19 mouse cellular contexts compared by ENCODE assay signal in the genomic region with DNA sequence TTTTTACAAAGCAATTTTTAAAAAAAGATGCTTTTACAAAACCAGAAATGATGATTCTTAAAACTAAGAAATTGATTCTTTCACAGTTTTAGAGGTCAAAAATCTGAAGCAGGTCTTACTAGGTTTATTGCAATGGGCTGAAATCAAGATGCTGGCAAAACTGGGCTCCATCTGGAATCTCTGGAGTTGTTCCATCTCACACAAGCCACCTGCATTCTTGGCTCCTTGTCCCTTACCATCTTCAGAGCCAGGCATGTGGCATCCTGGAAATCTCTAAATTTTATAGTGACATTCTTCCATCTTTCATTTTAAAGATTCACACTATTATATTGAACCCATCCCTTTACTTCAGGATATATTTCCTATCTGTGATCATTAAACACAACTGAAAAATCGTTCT.
A peak's percentile ranks its signal among the peaks of the same experiment; 100 is the strongest.
DNase-seq lines count a peak whose midpoint lies in the region; ATAC-seq and TF ChIP-seq lines count a peak whose summit lies in the region.
"Had no signal": no experiment of that assay in that cellular context is flagged by ENCODE, and none has a peak within 500 bp of the region (broad histone marks: within the 10 kb centered on the region; RNA-seq: fewer than 3 reads in every experiment).

No protein-coding gene starts in this region.

- H3K36me3 ChIP-seq in forebrain, embryonic 15.5 days = peaks cover 9% of the 10 kb centered on the region; the same call in 1 of the 2 replicates
- H3K36me3 ChIP-seq in forebrain, embryonic 10.5 days (replicated peaks) = no peaks in the 10 kb centered on the region
- H3K36me3 ChIP-seq in midbrain, postnatal 0 days (ENCODE audit: insufficient read depth, low read length) = no peaks in the 10 kb centered on the region; the same call in 1 of the 2 replicates
- H3K36me3 ChIP-seq in midbrain, embryonic 10.5 days = no peaks in the 10 kb centered on the region
- H3K36me3 ChIP-seq: embryonic facial prominence, embryonic 10.5 days; heart, embryonic 12.5 days had no signal

- no peak overlapping the region for H3K4me2 ChIP-seq in forebrain, embryonic 15.5 days (replicated peaks)
- H3K4me2 ChIP-seq in midbrain, postnatal 0 days (ENCODE audit: low read depth, low read length, poor library complexity, severe bottlenecking) = no peak overlapping the region
- H3K4me2 ChIP-seq: heart, embryonic 12.5 days; lung, embryonic 14.5 days; midbrain, embryonic 13.5 days had no signal

- H3K4me3 ChIP-seq in forebrain, embryonic 15.5 days = no peak overlapping the region
- no peak overlapping the region for H3K4me3 ChIP-seq in forebrain, embryonic 10.5 days
- no peak overlapping the region for H3K4me3 ChIP-seq in midbrain, postnatal 0 days (ENCODE audit: low read depth, low read length)
- H3K4me3 ChIP-seq in midbrain, embryonic 10.5 days = no peak overlapping the region
- H3K4me3 ChIP-seq: embryonic facial prominence, embryonic 10.5 days; heart, embryonic 12.5 days; midbrain, embryonic 13.5 days had no signal

- peak overlapping the region; percentile 70 for H3K27ac ChIP-seq in forebrain, embryonic 15.5 days (replicated peaks)
- H3K27ac ChIP-seq in forebrain, embryonic 10.5 days = no peak overlapping the region
- H3K27ac ChIP-seq in midbrain, postnatal 0 days (ENCODE audit: low read depth, low read length) = no peak overlapping the region
- no peak overlapping the region for H3K27ac ChIP-seq in midbrain, embryonic 10.5 days (replicated peaks)
- H3K27ac ChIP-seq: embryonic facial prominence, embryonic 10.5 days; kidney, postnatal 0 days; liver, embryonic 14.5 days; midbrain, embryonic 13.5 days had no signal

- 0 out of 2 replicates have a peak, but pooled peaks cover 5% of the 10 kb centered on the region for H3K4me1 ChIP-seq in forebrain, embryonic 15.5 days
- no peaks in the 10 kb centered on the region for H3K4me1 ChIP-seq in forebrain, embryonic 10.5 days
- no peaks in the 10 kb centered on the region for H3K4me1 ChIP-seq in midbrain, postnatal 0 days (ENCODE audit: insufficient read depth, low read length)
- no peaks in the 10 kb centered on the region for H3K4me1 ChIP-seq in midbrain, embryonic 10.5 days
- H3K4me1 ChIP-seq: embryonic facial prominence, embryonic 10.5 days; heart, embryonic 12.5 days had no signal

- H3K27me3 ChIP-seq in forebrain, embryonic 15.5 days = no peaks in the 10 kb centered on the region
- no peaks in the 10 kb centered on the region for H3K27me3 ChIP-seq in forebrain, embryonic 10.5 days (ENCODE audit: poor library complexity, severe bottlenecking)
- no peaks in the 10 kb centered on the region for H3K27me3 ChIP-seq in midbrain, postnatal 0 days (ENCODE audit: insufficient read depth, low read length)
- H3K27me3 ChIP-seq in midbrain, embryonic 10.5 days (ENCODE audit: low read depth, poor library complexity, severe bottlenecking) = no peaks in the 10 kb centered on the region
- H3K27me3 ChIP-seq: heart, embryonic 12.5 days; midbrain, embryonic 13.5 days had no signal

- no peak for TF ChIP-seq CTCF in midbrain, postnatal 0 days (IDR thresholded peaks at IDR 0.05)

- intact Hi-C loops in gastrocnemius, postnatal 14 days (cut with DNase I; ENCODE audit: low total_unique reads) = no loop called here

- no peak for DNase-seq in forebrain, embryonic 10.5 days (ENCODE audit: extremely low spot score, low spot score)
- DNase-seq in midbrain, postnatal 0 days (ENCODE audit: low spot score) = peak; percentile 55
- DNase-seq in midbrain, embryonic 10.5 days (ENCODE audit: low spot score) = no peak
- peak; percentile 94 for DNase-seq in cerebellum, adult 9-11 months
- DNase-seq in right cerebral cortex, postnatal 14 days = no peak
- no peak for DNase-seq in spleen, postnatal 36 days (ENCODE audit: low spot score in 2 of 2)
- no peak for DNase-seq in gastrocnemius, postnatal 14 days
- DNase-seq: adrenal gland, postnatal 25 days; heart, postnatal 10 days; kidney, adult 2 months; lung, embryonic 14.5 days had no signal

- no peak for ATAC-seq in forebrain, embryonic 15.5 days (replicated peaks)
- no peak for ATAC-seq in midbrain, postnatal 0 days (ENCODE audit: low FRiP score)
- ATAC-seq: CD4-positive, CD25-positive, alpha-beta regulatory T cell, adult 4 months; inflammation-experienced regulatory T-cells, adult 6 months; midbrain, embryonic 13.5 days had no signal

- H3K9ac ChIP-seq in forebrain, embryonic 15.5 days (replicated peaks) = no peak overlapping the region
- H3K9ac ChIP-seq in midbrain, postnatal 0 days (replicated peaks; ENCODE audit: low read length, poor library complexity, severe bottlenecking) = no peak overlapping the region
- H3K9ac ChIP-seq: heart, embryonic 12.5 days; liver, embryonic 14.5 days; lung, embryonic 14.5 days; midbrain, embryonic 13.5 days had no signal

- H3K9me3 ChIP-seq in forebrain, embryonic 15.5 days = no peaks in the 10 kb centered on the region
- no peaks in the 10 kb centered on the region for H3K9me3 ChIP-seq in forebrain, embryonic 10.5 days
- no peaks in the 10 kb centered on the region for H3K9me3 ChIP-seq in midbrain, postnatal 0 days (ENCODE audit: low read length)
- no peaks in the 10 kb centered on the region for H3K9me3 ChIP-seq in midbrain, embryonic 10.5 days (replicated peaks)
- H3K9me3 ChIP-seq: embryonic facial prominence, embryonic 10.5 days; heart, embryonic 12.5 days; midbrain, embryonic 13.5 days had no signal

- 54% methylated on average over 1 of the region's 1 CpGs for WGBS in forebrain, embryonic 15.5 days
- WGBS in forebrain, embryonic 10.5 days = 77% methylated on average over 1 of the region's 1 CpGs
- WGBS in midbrain, postnatal 0 days = 76% methylated on average over 1 of the region's 1 CpGs
- WGBS in midbrain, embryonic 10.5 days = 75% methylated on average over 1 of the region's 1 CpGs

Comparison
In these comparisons a context has a peak if more than half of its experiments do, and no peak if none do; other contexts are left out.
1. DNase-seq: peak in midbrain, postnatal 0 days (single experiment) and cerebellum, adult 9-11 months (single experiment); none in forebrain, embryonic 10.5 days (single experiment), midbrain, embryonic 10.5 days (single experiment), right cerebral cortex, postnatal 14 days (single experiment), spleen, postnatal 36 days (0 of 2) and gastrocnemius, postnatal 14 days (single experiment).